Mouse (Mus musculus): ENCODE measurements around the gene Gucy2g.

GRCm38 (mm10) chr19:55250451-55250850 is 9.4 kb upstream of the Gucy2g start:
- TF ChIP-seq CTCF (IDR thresholded peaks at IDR 0.05; ENCODE audit: low read depth, low read length) (no peak), POLR2AphosphoS5 (IDR thresholded peaks at IDR 0.05; ENCODE audit: insufficient replicate concordance, low read depth, low read length) (no peak), TAL1 (conservative IDR thresholded peaks at IDR 0.05; ENCODE audit: low read depth, low read length) (no peak), GATA1 (IDR thresholded peaks at IDR 0.05; ENCODE audit: borderline replicate concordance, low read length) (no peak)
